Mouse (Mus musculus) layer of hippocampus, adult 8-10 months (tissue): ENCODE measurements around the gene Espn. TPM values are rescaled to one million over a fixed set of nuclear protein-coding genes. Genes with fewer than 3 reads are reported as not detected.

ENCODE experiments used
- DNase-seq, 2 experiments: peaks; one replicate each; pipeline ENCODE4 v3.0.0; 2022; ENCODE audit warnings: low spot score in 2 of 2
- total RNA-seq, 4 experiments: library from RNA; stranded (reverse); gene quantifications; 2 replicates each; pipeline ENCODE4 v1.2.4; 2022

Gene Espn
- total RNA-seq, 4 experiments from 2014 or later = 2.9 to 3.0 (median 3.0) TPM

- DNase-seq = no peak
Measured at GRCm38 (mm10) chr4:152178916-152179705, 26.9 kb upstream of the Espn start.

- DNase-seq = peak in 1 of 2 experiments; percentile 51
Measured at GRCm38 (mm10) chr4:152178344-152178864, 26.2 kb upstream of the Espn start.

- peak; percentile 85 for DNase-seq
Measured at GRCm38 (mm10) chr4:152177537-152178343, 25.6 kb upstream of the Espn start, which contains the start of gene Acot7. Gene Acot7, plus strand, starts transcription at chr4:152178134.

- DNase-seq = no peak
Measured at GRCm38 (mm10) chr4:152177174-152177536, 25.0 kb upstream of the Espn start.

- no peak for DNase-seq
Measured at GRCm38 (mm10) chr4:152176638-152177037, 24.5 kb upstream of the Espn start.

GRCm38 (mm10) chr4:152173956-152174355, 21.8 kb upstream of the Espn start:
- no peak for DNase-seq

- peak; percentile 70 to 91 for DNase-seq
Measured at GRCm38 (mm10) chr4:152173041-152173440, 20.9 kb upstream of the Espn start.

- no peak for DNase-seq
Measured at GRCm38 (mm10) chr4:152171543-152171942, 19.4 kb upstream of the Espn start.

- DNase-seq = no peak
Measured at GRCm38 (mm10) chr4:152170286-152170685, 18.1 kb upstream of the Espn start.

- no peak for DNase-seq
Measured at GRCm38 (mm10) chr4:152169103-152169502, 16.9 kb upstream of the Espn start.

GRCm38 (mm10) chr4:152168052-152168451, 15.9 kb upstream of the Espn start:
- DNase-seq = no peak

- DNase-seq = peak in 1 of 2 experiments; percentile 54
Measured at GRCm38 (mm10) chr4:152165036-152165931, 13.1 kb upstream of the Espn start.

GRCm38 (mm10) chr4:152162748-152163147, 10.6 kb upstream of the Espn start:
- no peak for DNase-seq

- no peak for DNase-seq
Measured at GRCm38 (mm10) chr4:152161601-152162000, 9.4 kb upstream of the Espn start.

GRCm38 (mm10) chr4:152160748-152161147, 8.6 kb upstream of the Espn start:
- DNase-seq = no peak

- no peak for DNase-seq
Measured at GRCm38 (mm10) chr4:152159285-152159678, 7.1 kb upstream of the Espn start.

GRCm38 (mm10) chr4:152158585-152159284, 6.6 kb upstream of the Espn start, which contains the start of gene Hes2:
Gene Hes2, plus strand, starts transcription at chr4:152158867.
- DNase-seq = no peak

- DNase-seq = peak in 1 of 2 experiments; percentile 59
Measured at GRCm38 (mm10) chr4:152157779-152158584, 5.8 kb upstream of the Espn start.

GRCm38 (mm10) chr4:152155019-152155418, 2.8 kb upstream of the Espn start:
- no peak for DNase-seq

GRCm38 (mm10) chr4:152153771-152154177, 1.6 kb upstream of the Espn start:
- peak in 1 of 2 experiments; percentile 85 for DNase-seq
